Mouse (Mus musculus): ENCODE results near the gene Fkbp7.

DNA sequence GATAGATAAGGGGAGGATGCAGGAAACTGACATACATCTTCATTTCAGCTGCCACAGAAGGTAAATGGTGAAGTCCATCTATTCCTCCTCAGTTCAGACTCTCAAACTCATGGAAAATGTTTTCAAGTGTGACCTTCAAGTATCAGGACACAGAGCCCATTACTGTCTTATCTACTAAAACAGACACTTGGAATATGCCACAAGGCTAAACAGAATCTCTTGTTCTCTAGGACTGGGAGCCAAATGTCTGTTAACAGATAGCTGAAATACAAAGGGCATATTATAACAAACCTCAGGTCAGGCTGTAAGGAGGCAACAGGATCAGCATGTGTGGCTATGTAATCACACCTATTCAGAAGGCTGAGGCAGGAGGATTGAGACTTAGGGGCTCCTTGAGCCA is 29.1 kb downstream of the Fkbp7 start:
- TF ChIP-seq CTCF (IDR thresholded peaks at IDR 0.05; ENCODE audit: low read depth, low read length), result no peak
- TF ChIP-seq POLR2A (IDR thresholded peaks at IDR 0.05; ENCODE audit: extremely low read depth, insufficient read depth, low read length), result no peak

Measured in liver, adult 2 months (tissue).